Mouse (Mus musculus) forebrain, embryonic 12.5 days (tissue): ENCODE data around the gene Hddc3. TPM values are rescaled to one million over a fixed set of nuclear protein-coding genes. Genes with fewer than 3 reads are reported as not detected.
"Not testable (repeated sequence)": the region's sequence is repeated elsewhere in the genome, so short reads cannot be mapped to it uniquely, and the experiment has no call there.

ENCODE experiments used
- ATAC-seq: fragments of 200-750 bp; cut with Nextera tagmentation; 2 replicates; pipeline ENCODE4 v1.8.0; 2017; ENCODE audit warnings: moderate TSS enrichment; ENCODE audit not compliant: low FRiP score
- H3K27ac ChIP-seq: fragments of 300-500 bp; sonication (generic); 2 replicates; pipeline ENCODE4 v1.5.1; 2016; ENCODE audit warnings: mild to moderate bottlenecking
- H3K27me3 ChIP-seq: fragments of 300-500 bp; sonication (generic); 2 replicates; pipeline ENCODE4 v1.6.1; 2016; ENCODE audit warnings: mild to moderate bottlenecking
- H3K36me3 ChIP-seq: fragments of 300-500 bp; sonication (generic); replicated peaks from 2 replicates; pipeline ENCODE4 v1.6.1; 2016; ENCODE audit warnings: mild to moderate bottlenecking
- H3K4me1 ChIP-seq: fragments of 300-500 bp; sonication (generic); 2 replicates; pipeline ENCODE4 v1.6.1; 2016
- H3K4me2 ChIP-seq: fragments of 300-500 bp; sonication (generic); 2 replicates; pipeline ENCODE4 v1.6.1; 2016; ENCODE audit warnings: mild to moderate bottlenecking, moderate library complexity
- H3K4me3 ChIP-seq: fragments of 300-500 bp; sonication (generic); replicated peaks from 2 replicates; pipeline ENCODE4 v1.5.1; 2016; ENCODE audit warnings: mild to moderate bottlenecking
- H3K9ac ChIP-seq: fragments of 300-500 bp; sonication (generic); 2 replicates; pipeline ENCODE4 v1.6.1; 2016; ENCODE audit warnings: mild to moderate bottlenecking
- H3K9me3 ChIP-seq: fragments of 300-500 bp; sonication (generic); 2 replicates; pipeline ENCODE4 v1.6.1; 2016
- WGBS: fragments of 180-500 bp; shearing (Covaris S2); methylation state at CpG from one replicate; pipeline ENCODE4 v1.1.7; 2016; 5-methylcytosine and 5-hydroxymethylcytosine counted together
- polyA plus RNA-seq: library from polyadenylated mRNA; unstranded; fragments of >200 nt; fragmentation: Nextera tagmentation; extraction: Ambion mirVana; gene quantifications from 2 replicates; pipeline ENCODE4 v1.2.1, GENCODE M21; 2016

The Hddc3 gene
- polyA plus RNA-seq, 1 experiment from 2014 or later = 24.4 TPM

GRCm38 (mm10) chr7:80387633-80388543 is 45.0 kb downstream of the Hddc3 start, which contains the start of gene Fes:
TSS of gene Fes (minus strand) at chr7:80387946.
- WGBS = 11% methylated on average over 33 of the region's 33 CpGs

GRCm38 (mm10) chr7:80392119-80392518 is 49.2 kb downstream of the Hddc3 start:
- H3K27me3 ChIP-seq = peaks cover 14% of the 10 kb centered on the region
- H3K27ac ChIP-seq = no peak overlapping the region
- no peak overlapping the region for H3K4me3 ChIP-seq
- 97% methylated on average over 15 of the region's 15 CpGs for WGBS
- H3K36me3 ChIP-seq = peaks cover 49% of the 10 kb centered on the region
- no peaks in the 10 kb centered on the region for H3K9me3 ChIP-seq
- H3K4me1 ChIP-seq = peaks cover 15% of the 10 kb centered on the region
- no peak for ATAC-seq
- no peak overlapping the region for H3K9ac ChIP-seq
- H3K4me2 ChIP-seq = no peak overlapping the region

More at GRCm38 (mm10) chr7:80387633-80388543, 45.0 kb downstream of the Hddc3 start, which contains the start of gene Fes:
- Histone ChIP-seq H3K4me1 (peaks cover 23% of the 10 kb centered on the region), H3K27me3 (peaks cover 26% of the 10 kb centered on the region), H3K4me2 (peak within 1 kb of the TSS; percentile 38), H3K9me3 (no peaks in the 10 kb centered on the region), H3K36me3 (peaks cover 27% of the 10 kb centered on the region), H3K9ac (peak within 1 kb of the TSS; percentile 36), H3K4me3 (peak within 1 kb of the TSS; percentile 12), H3K27ac (0 out of 2 replicates have a peak within 1 kb of the TSS, but pooled peaks have one; percentile 2)
- no peak for ATAC-seq

DNA sequence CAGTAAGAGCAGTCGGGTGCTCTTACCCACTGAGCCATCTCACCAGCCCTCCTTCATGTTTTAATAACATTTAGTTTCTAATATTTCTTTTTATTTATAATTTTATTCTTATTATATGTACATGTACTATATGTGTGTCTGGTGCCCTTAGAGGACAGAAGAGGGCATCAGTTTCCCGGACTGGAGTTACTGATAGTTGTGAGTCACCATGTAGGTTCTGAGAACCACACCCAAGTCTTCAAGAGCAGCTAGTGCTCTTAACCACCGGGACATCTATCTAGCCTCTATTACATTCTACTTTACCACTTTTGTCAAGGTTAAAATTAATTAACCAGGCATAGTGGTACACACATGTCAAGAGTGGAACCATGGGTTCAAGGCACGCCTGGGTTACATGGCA is 51.7 kb downstream of the Hddc3 start:
- H3K9ac ChIP-seq = no peak overlapping the region
- no peak overlapping the region for H3K4me3 ChIP-seq
- H3K36me3 ChIP-seq = peaks cover 58% of the 10 kb centered on the region
- no peak overlapping the region for H3K4me2 ChIP-seq
- no peak for ATAC-seq
- H3K4me1 ChIP-seq = peaks cover 6% of the 10 kb centered on the region; the same call in 1 of the 2 replicates
- H3K9me3 ChIP-seq = no peaks in the 10 kb centered on the region
- no peak overlapping the region for H3K27ac ChIP-seq
- WGBS = 96% methylated on average over 4 of the region's 4 CpGs
- no peaks in the 10 kb centered on the region for H3K27me3 ChIP-seq

DNA sequence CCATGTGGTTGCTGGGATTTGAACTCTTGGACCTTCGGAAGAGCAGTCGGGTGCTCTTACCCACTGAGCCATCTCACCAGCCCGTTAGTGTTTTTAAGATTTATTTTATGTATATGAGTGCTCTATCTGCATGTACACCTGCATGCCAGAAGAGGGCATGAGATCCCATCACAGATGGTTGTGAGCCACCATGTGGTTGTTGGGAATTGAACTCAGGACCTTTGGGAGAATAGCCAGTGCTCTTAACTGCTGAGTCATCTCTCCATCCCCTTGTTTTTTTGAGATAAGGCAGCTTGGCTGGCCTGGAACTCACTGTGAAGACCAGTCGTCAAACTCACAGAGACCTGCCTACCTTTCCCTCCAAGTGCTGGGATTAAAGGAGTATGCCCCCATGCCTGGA is 53.5 kb downstream of the Hddc3 start:
- peaks cover 45% of the 10 kb centered on the region for H3K36me3 ChIP-seq
- H3K27me3 ChIP-seq, H3K9me3 ChIP-seq, H3K4me3 ChIP-seq, H3K27ac ChIP-seq, ATAC-seq, H3K4me2 ChIP-seq, H3K9ac ChIP-seq: not testable (repeated sequence)
- WGBS = 85% methylated on average over 4 of the region's 4 CpGs
- peaks cover 22% of the 10 kb centered on the region for H3K4me1 ChIP-seq

- Histone ChIP-seq H3K4me1 (peaks cover 28% of the 10 kb centered on the region), H3K4me2 (no peak overlapping the region), H3K27me3 (no peaks in the 10 kb centered on the region), H3K9ac (no peak overlapping the region), H3K36me3 (peaks cover 29% of the 10 kb centered on the region), H3K4me3 (no peak overlapping the region), H3K27ac (no peak overlapping the region), H3K9me3 (no peaks in the 10 kb centered on the region)
- no peak for ATAC-seq
- WGBS = 94% methylated on average over 9 of the region's 9 CpGs
Measured at GRCm38 (mm10) chr7:80397986-80398385, 55.1 kb downstream of the Hddc3 start.

- peaks cover 21% of the 10 kb centered on the region for H3K36me3 ChIP-seq
- H3K27ac ChIP-seq = no peak overlapping the region
- H3K27me3 ChIP-seq = peaks cover 5% of the 10 kb centered on the region
- no peaks in the 10 kb centered on the region for H3K9me3 ChIP-seq
- 76% methylated on average over 9 of the region's 9 CpGs for WGBS
- H3K4me2 ChIP-seq = no peak overlapping the region
- H3K9ac ChIP-seq = no peak overlapping the region
- H3K4me3 ChIP-seq = no peak overlapping the region
- no peak for ATAC-seq
- peaks cover 28% of the 10 kb centered on the region for H3K4me1 ChIP-seq
Measured at GRCm38 (mm10) chr7:80398654-80399444, 55.9 kb downstream of the Hddc3 start.

- Histone ChIP-seq H3K9me3 (no peaks in the 10 kb centered on the region), H3K4me2 (no peak overlapping the region), H3K4me3 (no peak overlapping the region), H3K36me3 (peaks cover 19% of the 10 kb centered on the region), H3K9ac (0 out of 2 replicates have a peak overlapping the region, but pooled peaks have one; percentile 33), H3K27me3 (peaks cover 18% of the 10 kb centered on the region), H3K4me1 (peaks cover 28% of the 10 kb centered on the region), H3K27ac (no peak overlapping the region)
- no peak for ATAC-seq
- 59% methylated on average over 5 of the region's 5 CpGs for WGBS
Measured at GRCm38 (mm10) chr7:80400099-80400498, 57.2 kb downstream of the Hddc3 start.

Other genes starting within 250 kb of the Hddc3 start
- gene Idh2, start 227.7 kb upstream of the Hddc3 start, polyA plus RNA-seq = 359 and 369 TPM in 2 replicates
- 16.7 and 19.4 TPM in 2 replicates for gene Sema4b, start 156.3 kb upstream of the Hddc3 start, polyA plus RNA-seq
- gene Cib1, start 110.3 kb upstream of the Hddc3 start, polyA plus RNA-seq = 34.7 and 41.6 TPM in 2 replicates
- 4.2 and 4.8 TPM in 2 replicates for gene Gdpgp1, start 110.2 kb upstream of the Hddc3 start, polyA plus RNA-seq
- 1.1 and 1.3 TPM in 2 replicates for gene Ttll13, start 96.7 kb upstream of the Hddc3 start, polyA plus RNA-seq
- gene Ngrn, start 81.9 kb upstream of the Hddc3 start, polyA plus RNA-seq = 56.8 TPM in 2 replicates
- 17.4 and 19.1 TPM in 2 replicates for gene Vps33b, start 73.5 kb upstream of the Hddc3 start, polyA plus RNA-seq
- 222 and 240 TPM in 2 replicates for gene Prc1, start 48.7 kb upstream of the Hddc3 start, polyA plus RNA-seq
- 14.1 and 19.1 TPM in 2 replicates for gene Rccd1, start 18.6 kb upstream of the Hddc3 start, polyA plus RNA-seq
- gene Unc45a, start 2.1 kb upstream of the Hddc3 start, polyA plus RNA-seq = 43.5 and 45.5 TPM in 2 replicates
- 23.8 and 26.0 TPM in 2 replicates for gene Man2a2, start 28.3 kb downstream of the Hddc3 start, polyA plus RNA-seq
- 6.6 and 7.4 TPM in 2 replicates for gene Fes, start 44.8 kb downstream of the Hddc3 start, polyA plus RNA-seq
- 3.3 and 4.3 TPM in 2 replicates for gene Furin, start 62.3 kb downstream of the Hddc3 start, polyA plus RNA-seq
- 39.6 and 43.7 TPM in 2 replicates for gene Blm, start 192.0 kb downstream of the Hddc3 start, polyA plus RNA-seq